Mouse (Mus musculus) kidney, embryonic 15.5 days (tissue): ENCODE results near the gene Lmf1. TPM values are rescaled to one million over a fixed set of nuclear protein-coding genes. Genes with fewer than 3 reads are reported as not detected.

ENCODE experiments used
- ATAC-seq: fragments of 200-750 bp; cut with Nextera tagmentation; replicated peaks from 2 replicates; pipeline ENCODE4 v1.8.0; 2017; ENCODE audit warnings: moderate TSS enrichment; ENCODE audit not compliant: low FRiP score
- H3K27ac ChIP-seq: fragments of 300-500 bp; sonication (generic); 2 replicates; pipeline ENCODE4 v1.5.1; 2015; ENCODE audit warnings: mild to moderate bottlenecking, inconsistent platforms
- H3K27me3 ChIP-seq: fragments of 300-500 bp; sonication (generic); 2 replicates; pipeline ENCODE4 v1.6.1; 2015; ENCODE audit warnings: inconsistent platforms
- H3K36me3 ChIP-seq: fragments of 300-500 bp; sonication (generic); 2 replicates; pipeline ENCODE4 v1.6.1; 2015; ENCODE audit warnings: inconsistent platforms
- H3K4me1 ChIP-seq: fragments of 300-500 bp; sonication (generic); 2 replicates; pipeline ENCODE4 v1.6.1; 2015; ENCODE audit warnings: inconsistent platforms
- H3K4me2 ChIP-seq: fragments of 300-500 bp; sonication (generic); 2 replicates; pipeline ENCODE4 v1.6.1; 2015; ENCODE audit warnings: moderate library complexity, mild to moderate bottlenecking, inconsistent platforms
- H3K4me3 ChIP-seq: fragments of 300-500 bp; sonication (generic); replicated peaks from 2 replicates; pipeline ENCODE4 v1.5.1; 2015; ENCODE audit warnings: mild to moderate bottlenecking, inconsistent platforms
- H3K9ac ChIP-seq: fragments of 300-500 bp; sonication (generic); 2 replicates; pipeline ENCODE4 v1.6.1; 2015; ENCODE audit warnings: mild to moderate bottlenecking, inconsistent platforms
- H3K9me3 ChIP-seq: fragments of 300-500 bp; sonication (generic); replicated peaks from 2 replicates; pipeline ENCODE4 v1.6.1; 2016; ENCODE audit warnings: inconsistent platforms
- WGBS: fragments of 180-500 bp; shearing (Covaris S2); methylation state at CpG from one replicate; pipeline ENCODE4 v1.1.7; 2015; ENCODE audit warnings: mixed read lengths; 5-methylcytosine and 5-hydroxymethylcytosine counted together
- polyA plus RNA-seq: library from polyadenylated mRNA; unstranded; fragments of >200 nt; fragmentation: Nextera tagmentation; extraction: Ambion mirVana; gene quantifications from 2 replicates; pipeline ENCODE4 v1.2.1, GENCODE M21; 2015

Lmf1 gene
- polyA plus RNA-seq, 1 experiment from 2014 or later: 32.1 TPM

DNA sequence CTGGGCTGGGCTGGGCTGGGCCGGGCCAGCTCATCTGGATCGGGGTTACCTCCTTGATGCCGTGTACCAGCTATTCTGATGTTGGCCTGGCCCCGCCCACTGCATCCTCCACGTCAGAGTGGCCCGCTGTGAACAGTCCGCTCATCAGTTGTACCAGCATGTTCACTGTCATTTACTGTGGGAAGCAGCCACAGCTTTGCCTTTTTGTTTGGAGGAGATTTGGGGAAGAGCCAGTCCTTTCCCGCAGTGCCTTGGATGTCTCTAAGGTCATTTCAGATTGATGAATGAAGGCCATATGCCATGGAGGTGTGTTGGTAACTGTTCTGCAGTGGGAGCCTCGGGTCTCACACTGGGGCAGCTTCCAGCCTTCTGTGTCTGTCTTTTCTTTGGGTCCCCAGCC lies 33.7 kb downstream of the Lmf1 start:
- 77% methylated on average over 9 of the region's 9 CpGs for WGBS
- H3K4me3 ChIP-seq: no peak overlapping the region

DNA sequence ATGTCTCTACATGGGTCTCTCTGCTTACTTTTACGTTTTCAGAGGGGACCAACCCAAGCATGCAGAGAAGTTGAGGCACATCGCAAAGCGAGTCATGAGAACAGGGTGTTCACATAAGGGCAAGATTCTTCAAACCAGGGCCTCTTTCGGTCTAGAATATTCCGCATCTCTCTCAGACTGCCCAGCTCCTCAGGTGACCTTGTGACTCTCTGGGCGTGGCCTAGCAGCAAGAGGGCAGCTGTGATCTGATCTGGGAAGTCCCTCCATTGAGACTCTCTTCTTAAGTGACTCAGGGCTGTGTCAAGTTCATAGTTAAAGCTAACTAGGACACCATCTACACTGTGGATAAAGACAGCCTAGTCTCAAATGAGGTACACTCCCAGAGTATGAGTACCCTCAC lies 34.4 kb downstream of the Lmf1 start:
- Histone ChIP-seq H3K27ac (no peak overlapping the region), H3K36me3 (peaks cover 32% of the 10 kb centered on the region), H3K9ac (no peak overlapping the region), H3K4me2 (no peak overlapping the region), H3K27me3 (no peaks in the 10 kb centered on the region), H3K4me1 (peaks cover 35% of the 10 kb centered on the region), H3K9me3 (no peaks in the 10 kb centered on the region), H3K4me3 (no peak overlapping the region)
- WGBS: 92% methylated on average over 6 of the region's 6 CpGs
- ATAC-seq: no peak

More for the DNA sequence above, 33.7 kb downstream of the Lmf1 start:
- ATAC-seq: no peak
- Histone ChIP-seq H3K27ac (no peak overlapping the region), H3K9ac (no peak overlapping the region), H3K27me3 (no peaks in the 10 kb centered on the region), H3K36me3 (peaks cover 32% of the 10 kb centered on the region), H3K9me3 (no peaks in the 10 kb centered on the region), H3K4me1 (peaks cover 36% of the 10 kb centered on the region), H3K4me2 (no peak overlapping the region)

DNA sequence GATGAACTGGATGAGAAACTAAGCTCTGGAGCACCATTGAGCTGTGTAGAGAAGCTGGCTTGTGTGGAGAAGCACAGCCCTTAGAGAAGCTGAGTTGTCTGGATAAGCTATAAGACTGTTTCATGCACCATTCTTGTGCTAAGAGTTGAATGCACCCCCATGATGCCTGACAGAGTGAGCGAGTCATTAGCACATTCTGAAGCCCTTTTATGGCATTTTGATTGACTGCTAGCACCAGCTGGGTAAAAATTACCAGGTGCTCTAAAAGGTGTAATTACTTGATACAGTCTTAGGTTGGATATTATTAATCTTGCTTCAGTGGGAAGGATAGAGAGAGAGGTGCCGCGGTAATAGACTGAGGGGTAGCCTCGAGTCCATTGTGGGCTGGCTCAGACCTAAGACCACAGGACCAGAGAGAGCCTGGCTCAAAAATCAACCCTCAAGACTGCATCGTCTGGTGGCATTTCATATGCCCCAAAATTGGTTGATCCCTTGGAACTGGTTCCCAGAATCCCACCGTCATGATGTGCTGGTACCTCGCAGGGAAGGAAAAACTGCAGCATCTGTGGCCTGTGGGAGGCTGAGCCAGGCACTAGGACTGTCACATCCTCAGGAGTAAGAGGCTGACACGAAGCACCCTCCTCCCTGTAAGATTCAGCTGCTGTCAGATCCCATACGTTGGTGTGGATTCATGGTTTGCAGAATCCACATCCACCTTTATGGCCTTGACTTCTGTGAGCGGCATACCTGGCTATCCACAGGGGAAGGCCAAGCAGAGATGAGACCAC lies 36.0 kb downstream of the Lmf1 start:
- H3K27me3 ChIP-seq: no peaks in the 10 kb centered on the region
- H3K9me3 ChIP-seq: no peaks in the 10 kb centered on the region
- no peak overlapping the region for H3K4me2 ChIP-seq
- peaks cover 24% of the 10 kb centered on the region for H3K4me1 ChIP-seq
- H3K9ac ChIP-seq: no peak overlapping the region
- ATAC-seq: no peak
- 90% methylated on average over 10 of the region's 10 CpGs for WGBS
- H3K27ac ChIP-seq: no peak overlapping the region
- peaks cover 32% of the 10 kb centered on the region for H3K36me3 ChIP-seq
- H3K4me3 ChIP-seq: no peak overlapping the region

DNA sequence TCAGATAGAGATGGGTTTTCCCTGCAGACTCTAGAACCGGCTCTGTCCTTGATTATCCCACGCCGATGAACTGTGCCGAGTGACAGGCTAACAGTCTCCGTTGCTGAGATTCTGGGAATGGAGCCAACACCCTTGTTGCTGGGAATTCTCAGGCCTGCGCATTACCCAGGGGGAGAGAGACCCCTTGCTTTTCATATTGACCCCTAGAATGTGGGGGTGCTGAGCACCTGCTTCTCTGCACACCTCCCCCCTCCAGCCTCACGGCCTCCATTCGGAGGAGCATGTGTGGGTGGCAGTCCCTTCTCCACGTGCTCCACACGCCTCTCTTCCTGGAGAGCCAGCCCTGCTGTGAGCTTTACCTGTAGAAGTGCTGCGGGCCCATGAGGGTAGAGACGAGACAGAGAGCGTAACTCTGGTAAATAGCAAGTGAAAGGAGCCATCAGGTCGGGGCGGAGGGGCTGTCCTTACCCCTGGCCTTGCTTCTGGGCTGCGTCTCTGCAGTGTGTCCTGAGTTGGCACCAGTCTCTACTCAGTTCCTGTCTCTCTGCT lies 39.7 kb downstream of the Lmf1 start:
- Histone ChIP-seq H3K9me3 (no peaks in the 10 kb centered on the region), H3K9ac (no peak overlapping the region), H3K36me3 (peaks cover 26% of the 10 kb centered on the region), H3K27me3 (no peaks in the 10 kb centered on the region), H3K4me2 (no peak overlapping the region), H3K4me1 (peaks cover 5% of the 10 kb centered on the region), H3K27ac (no peak overlapping the region), H3K4me3 (no peak overlapping the region)
- no peak for ATAC-seq
- WGBS: 57% methylated on average over 16 of the region's 16 CpGs

DNA sequence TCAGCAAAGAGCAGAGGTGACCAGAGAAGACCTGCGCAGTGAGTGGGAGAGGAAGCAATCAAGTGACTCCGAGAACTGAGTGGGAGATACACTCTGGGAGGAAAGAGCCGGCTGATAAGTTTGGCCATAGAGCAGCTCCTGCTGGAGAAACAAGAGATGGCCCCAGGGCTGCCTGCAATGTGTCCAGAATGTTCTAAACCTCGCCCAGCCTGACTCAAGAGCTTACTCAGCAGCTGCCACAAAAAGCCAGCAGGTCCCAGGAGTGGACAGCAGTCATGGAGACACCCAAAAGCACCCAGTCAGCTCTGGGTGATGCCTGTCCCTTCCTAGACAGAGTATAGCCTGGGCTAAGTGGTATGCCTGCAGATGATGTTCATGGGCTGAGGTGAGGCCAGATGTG lies 44.6 kb downstream of the Lmf1 start:
- 74% methylated on average over 4 of the region's 4 CpGs for WGBS
- H3K27ac ChIP-seq: no peak overlapping the region
- no peak overlapping the region for H3K4me3 ChIP-seq
- H3K9me3 ChIP-seq: no peaks in the 10 kb centered on the region
- no peak for ATAC-seq
- H3K4me2 ChIP-seq: no peak overlapping the region
- H3K4me1 ChIP-seq: peaks cover 13% of the 10 kb centered on the region
- peaks cover 11% of the 10 kb centered on the region for H3K36me3 ChIP-seq
- no peak overlapping the region for H3K9ac ChIP-seq
- no peaks in the 10 kb centered on the region for H3K27me3 ChIP-seq

DNA sequence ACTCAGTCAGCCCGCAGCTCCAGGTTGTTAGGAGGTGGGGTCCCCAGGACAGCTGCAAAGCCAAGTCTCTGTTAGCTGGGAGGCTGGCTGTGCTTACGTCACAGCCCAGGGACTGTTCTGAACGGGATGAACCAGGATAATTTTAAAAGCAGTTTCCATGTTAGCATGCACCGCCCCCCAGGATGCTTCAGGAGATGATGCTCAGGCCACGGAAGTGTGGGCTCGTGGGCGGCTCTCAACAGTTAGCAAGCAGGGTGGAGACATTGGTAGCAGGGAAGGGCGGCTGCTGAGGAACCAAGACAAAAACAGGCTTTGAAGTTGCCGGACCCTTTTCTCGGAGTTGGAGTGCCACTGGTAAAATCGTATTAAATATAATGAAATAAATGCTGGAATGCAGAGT lies 45.0 kb downstream of the Lmf1 start:
- H3K36me3 ChIP-seq: peaks cover 11% of the 10 kb centered on the region
- H3K4me3 ChIP-seq: no peak overlapping the region
- H3K4me1 ChIP-seq: peaks cover 9% of the 10 kb centered on the region
- H3K4me2 ChIP-seq: no peak overlapping the region
- WGBS: 62% methylated on average over 11 of the region's 11 CpGs
- H3K27ac ChIP-seq: no peak overlapping the region
- no peaks in the 10 kb centered on the region for H3K9me3 ChIP-seq
- ATAC-seq: no peak
- no peak overlapping the region for H3K9ac ChIP-seq
- no peaks in the 10 kb centered on the region for H3K27me3 ChIP-seq

DNA sequence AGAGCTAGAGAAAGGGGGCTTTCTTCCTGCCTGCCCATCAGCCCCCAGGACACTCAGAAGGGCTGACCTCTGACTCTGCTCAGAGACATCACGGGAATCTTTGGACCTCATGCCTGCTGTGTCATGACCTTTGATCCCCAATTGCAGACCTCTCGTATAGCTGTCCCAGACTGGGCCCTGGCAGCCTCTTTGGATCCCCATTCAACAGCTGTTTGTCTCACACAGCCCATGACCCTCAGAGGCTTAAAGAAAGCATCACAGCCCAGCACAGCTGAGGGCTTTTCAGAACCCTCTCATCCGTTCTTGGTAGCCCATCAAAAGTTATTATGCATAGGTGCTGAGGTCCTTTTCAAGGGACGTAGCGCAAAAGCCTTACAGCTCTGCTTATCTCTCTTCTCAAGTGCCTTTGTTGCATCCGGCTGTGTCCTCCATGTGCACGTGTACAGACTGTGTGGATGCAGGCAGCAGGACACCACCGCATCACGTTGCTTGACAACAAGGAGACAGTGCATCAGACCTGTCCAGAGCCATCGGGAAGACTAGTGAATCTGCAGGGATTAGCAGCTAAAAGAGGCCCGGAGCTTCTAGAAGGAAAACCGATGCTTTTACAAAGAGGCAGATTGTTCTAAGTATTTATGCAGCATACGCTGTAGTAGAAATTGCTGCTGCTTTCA lies 45.7 kb downstream of the Lmf1 start:
- Histone ChIP-seq H3K4me2 (no peak overlapping the region), H3K9me3 (no peaks in the 10 kb centered on the region), H3K27ac (no peak overlapping the region), H3K4me3 (no peak overlapping the region), H3K9ac (no peak overlapping the region), H3K4me1 (peaks cover 9% of the 10 kb centered on the region), H3K27me3 (no peaks in the 10 kb centered on the region), H3K36me3 (peaks cover 11% of the 10 kb centered on the region)
- WGBS: 66% methylated on average over 13 of the region's 13 CpGs
- ATAC-seq: no peak

DNA sequence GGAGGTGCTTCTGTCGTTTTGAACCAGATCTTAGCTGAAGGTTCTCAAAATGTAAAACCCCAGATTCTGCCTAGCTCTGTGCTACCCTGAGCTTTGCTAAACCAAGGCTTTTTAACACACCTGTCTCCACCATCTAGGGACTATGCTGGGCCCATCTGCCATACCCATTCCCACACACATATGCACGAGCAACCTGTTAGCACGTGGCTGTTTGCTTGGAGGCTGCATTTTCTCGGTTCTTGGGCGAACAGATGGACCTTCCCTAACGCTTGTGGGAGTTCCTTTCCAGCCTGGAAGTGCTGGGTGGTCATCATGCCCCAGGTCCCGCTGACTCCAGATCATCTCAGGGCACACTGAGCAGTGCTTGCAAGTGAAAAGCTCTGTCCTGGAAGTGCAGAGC lies 46.4 kb downstream of the Lmf1 start:
- Histone ChIP-seq H3K27ac (no peak overlapping the region), H3K4me2 (no peak overlapping the region), H3K4me1 (peaks cover 9% of the 10 kb centered on the region), H3K9ac (no peak overlapping the region), H3K9me3 (no peaks in the 10 kb centered on the region), H3K4me3 (no peak overlapping the region), H3K27me3 (no peaks in the 10 kb centered on the region), H3K36me3 (peaks cover 11% of the 10 kb centered on the region)
- 78% methylated on average over 7 of the region's 7 CpGs for WGBS
- no peak for ATAC-seq

DNA sequence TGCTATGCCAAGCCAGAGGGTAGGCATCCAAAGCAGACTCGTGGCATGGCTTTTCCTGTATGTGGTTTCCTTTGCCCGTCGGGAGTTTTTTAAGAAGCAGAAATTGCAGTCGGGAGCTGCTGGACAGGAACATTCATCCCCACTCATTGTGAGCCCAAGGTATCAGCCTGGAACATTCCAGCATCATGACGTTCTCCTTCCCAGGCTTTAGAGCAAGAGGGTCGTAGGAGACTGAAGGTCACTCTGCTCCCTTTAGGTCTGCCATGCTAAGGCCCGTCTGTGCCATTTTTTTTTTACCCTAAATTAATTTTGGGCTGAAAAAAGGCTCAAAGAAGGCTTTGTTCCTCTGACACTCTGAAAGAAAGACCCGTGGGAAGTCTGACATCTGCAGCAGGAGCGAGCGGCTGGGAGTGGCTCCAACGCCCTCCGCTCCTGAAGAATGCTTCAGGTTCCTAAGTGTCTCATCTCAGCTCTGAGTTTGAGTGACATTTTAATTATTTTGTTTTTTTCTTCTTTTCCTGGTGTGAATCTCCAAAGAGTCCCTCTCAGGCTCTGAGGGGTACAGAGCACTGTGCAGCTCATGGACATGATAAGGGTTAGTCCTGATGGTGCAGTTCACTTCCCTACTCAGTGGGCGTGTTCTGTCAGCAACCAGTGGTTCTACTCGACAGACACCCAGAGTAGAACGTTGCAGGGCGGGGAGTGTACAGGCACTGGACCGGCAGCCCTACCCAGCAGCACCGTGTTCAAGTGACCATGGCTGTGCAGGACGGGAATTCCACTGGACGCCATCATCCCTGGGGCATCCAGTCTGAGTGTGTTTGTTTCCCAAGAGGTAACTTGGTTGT lies 47.5 kb downstream of the Lmf1 start:
- 57% methylated on average over 20 of the region's 20 CpGs for WGBS
- no peaks in the 10 kb centered on the region for H3K9me3 ChIP-seq
- no peak overlapping the region for H3K9ac ChIP-seq
- no peak overlapping the region for H3K4me3 ChIP-seq
- ATAC-seq: peak; percentile 49; the same call in 1 of the 2 replicates
- H3K27ac ChIP-seq: no peak overlapping the region
- H3K4me2 ChIP-seq: no peak overlapping the region
- H3K27me3 ChIP-seq: no peaks in the 10 kb centered on the region
- H3K4me1 ChIP-seq: peaks cover 9% of the 10 kb centered on the region
- peaks cover 8% of the 10 kb centered on the region; the same call in 1 of the 2 replicates for H3K36me3 ChIP-seq

DNA sequence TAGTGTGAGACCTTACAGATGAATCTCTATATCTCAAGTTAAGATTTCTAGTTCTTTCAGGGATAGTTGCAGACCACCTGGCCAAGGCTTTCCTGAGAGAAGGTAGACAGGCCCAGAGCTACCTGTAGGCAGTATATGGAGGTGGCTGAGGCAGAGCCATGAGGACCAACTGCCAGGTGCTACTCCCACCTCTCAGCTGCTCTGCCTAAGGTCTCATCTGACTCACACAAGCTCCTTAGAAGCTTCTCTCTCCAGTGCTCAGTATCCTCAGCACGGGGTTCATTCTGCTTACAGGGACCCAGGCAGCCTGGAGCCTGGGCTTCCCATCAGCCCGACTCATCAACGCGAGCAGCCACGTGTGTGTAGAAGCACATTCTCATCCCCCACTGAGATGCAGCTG lies 51.4 kb downstream of the Lmf1 start:
- Histone ChIP-seq H3K4me2 (no peak overlapping the region), H3K27me3 (no peaks in the 10 kb centered on the region), H3K4me3 (no peak overlapping the region), H3K9me3 (no peaks in the 10 kb centered on the region), H3K4me1 (peaks cover 13% of the 10 kb centered on the region), H3K36me3 (peaks cover 15% of the 10 kb centered on the region; the same call in 1 of the 2 replicates), H3K9ac (no peak overlapping the region), H3K27ac (no peak overlapping the region)
- WGBS: 89% methylated on average over 5 of the region's 5 CpGs
- ATAC-seq: no peak

DNA sequence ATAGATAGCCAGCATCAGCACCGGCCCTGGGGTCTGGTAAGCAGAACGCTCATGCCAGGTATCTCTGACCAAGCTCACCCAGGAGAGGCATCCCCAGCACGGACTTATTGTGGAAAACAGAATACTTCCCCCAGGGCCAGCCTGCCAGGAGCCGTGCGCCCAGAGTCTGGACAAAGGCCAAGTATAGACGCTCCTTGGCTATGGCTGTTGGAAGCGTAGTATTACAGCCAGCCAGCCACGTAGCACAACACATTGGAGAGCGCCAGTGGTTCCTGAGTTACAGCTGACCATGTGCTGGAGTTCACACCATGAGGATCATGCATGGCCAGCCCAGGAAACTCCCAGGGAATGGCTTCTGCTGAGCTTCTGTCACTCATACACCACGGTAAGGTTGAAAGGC lies 55.2 kb downstream of the Lmf1 start:
- Histone ChIP-seq H3K4me2 (no peak overlapping the region), H3K36me3 (peaks cover 19% of the 10 kb centered on the region; the same call in 1 of the 2 replicates), H3K9me3 (no peaks in the 10 kb centered on the region), H3K4me1 (peaks cover 15% of the 10 kb centered on the region), H3K27me3 (no peaks in the 10 kb centered on the region), H3K27ac (no peak overlapping the region), H3K9ac (no peak overlapping the region), H3K4me3 (no peak overlapping the region)
- 82% methylated on average over 10 of the region's 10 CpGs for WGBS
- ATAC-seq: no peak

DNA sequence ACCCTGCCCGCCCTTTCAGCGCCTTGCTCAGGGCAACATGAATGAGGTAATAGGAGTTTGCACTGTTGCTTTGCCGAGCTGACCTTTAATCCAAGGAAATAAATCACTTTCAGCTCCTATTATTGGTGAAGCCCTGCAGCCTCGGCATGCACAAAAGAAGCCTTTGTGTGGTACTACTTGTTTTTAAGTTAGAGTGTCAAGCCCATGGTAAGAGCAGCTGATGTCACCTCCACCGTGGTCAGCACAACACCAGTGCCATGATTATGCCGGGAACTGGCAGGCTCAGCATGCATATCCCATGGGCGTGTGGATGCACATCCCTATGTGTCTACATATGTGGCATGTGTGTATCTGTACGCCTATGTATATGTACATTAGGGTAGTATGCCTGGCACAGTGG lies 56.5 kb downstream of the Lmf1 start:
- no peak overlapping the region for H3K9ac ChIP-seq
- peaks cover 15% of the 10 kb centered on the region for H3K4me1 ChIP-seq
- H3K4me2 ChIP-seq: no peak overlapping the region
- no peak overlapping the region for H3K27ac ChIP-seq
- no peaks in the 10 kb centered on the region for H3K9me3 ChIP-seq
- no peak overlapping the region for H3K4me3 ChIP-seq
- 30% methylated on average over 8 of the region's 8 CpGs for WGBS
- ATAC-seq: no peak
- no peaks in the 10 kb centered on the region for H3K27me3 ChIP-seq
- peaks cover 19% of the 10 kb centered on the region; the same call in 1 of the 2 replicates for H3K36me3 ChIP-seq
